Mouse (Mus musculus): ENCODE results near the gene Sec24c.
"Not testable (repeated sequence)": the region's sequence is repeated elsewhere in the genome, so short reads cannot be mapped to it uniquely, and the experiment has no call there.

Gene Sec24c

DNA sequence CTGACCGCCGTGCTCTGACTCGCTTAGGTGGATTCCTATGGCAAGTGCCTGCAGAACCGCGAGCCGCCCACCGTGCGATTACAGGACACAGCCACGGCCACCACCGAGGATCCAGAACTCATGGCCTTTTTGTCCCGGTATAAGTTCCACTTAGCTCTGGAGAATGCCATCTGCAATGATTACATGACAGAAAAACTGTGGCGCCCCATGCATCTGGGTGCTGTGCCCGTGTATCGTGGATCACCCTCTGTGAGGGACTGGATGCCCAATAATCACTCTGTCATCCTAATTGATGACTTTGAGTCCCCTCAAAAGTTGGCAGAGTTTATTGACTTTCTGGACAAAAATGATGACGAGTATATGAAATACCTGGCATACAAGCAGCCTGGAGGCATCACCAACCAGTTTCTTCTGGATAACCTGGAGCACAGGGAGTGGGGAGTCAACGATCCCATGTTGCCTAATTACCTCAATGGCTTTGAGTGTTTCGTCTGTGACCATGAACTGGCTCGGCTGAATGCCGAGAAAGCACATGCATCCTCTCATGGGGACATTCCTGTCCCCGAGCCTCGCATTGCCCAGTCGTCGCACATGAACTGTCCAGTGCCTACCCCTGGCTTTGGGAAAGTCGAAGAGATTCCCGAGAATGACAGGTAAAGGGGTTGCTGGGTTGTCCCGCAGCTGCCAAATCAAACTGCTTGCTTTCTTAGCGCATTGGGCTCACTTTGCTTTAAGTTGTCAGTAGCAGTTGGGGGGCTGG is 21.8 kb downstream of the Sec24c start:
- DNase-seq (ENCODE audit: extremely low read depth, low read depth, low spot score), result no peak

DNA sequence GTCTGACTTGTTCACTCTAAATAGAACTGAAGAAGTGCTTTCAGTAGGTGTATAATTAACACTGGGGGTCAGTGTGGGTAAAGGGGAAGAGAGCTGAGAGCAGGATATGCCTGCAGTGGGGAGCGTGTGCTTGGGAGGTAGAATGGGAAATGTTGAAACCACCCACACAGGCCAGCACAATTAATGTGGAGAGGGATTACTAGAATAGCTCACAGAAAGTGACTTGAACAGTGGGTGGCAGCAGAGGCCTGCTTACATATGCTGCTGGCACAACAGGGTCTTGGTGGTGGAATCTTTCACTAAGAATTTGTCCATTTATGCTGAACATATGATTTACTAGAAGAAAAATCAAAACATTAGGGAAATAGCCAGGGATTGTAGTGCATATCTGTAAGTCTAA is 22.9 kb downstream of the Sec24c start:
- no peak for DNase-seq (ENCODE audit: extremely low read depth, low read depth, low spot score)

- DNase-seq (ENCODE audit: extremely low read depth, low read depth, low spot score), result no peak
Observed at GRCm38 (mm10) chr14:20698515-20698914, 24.4 kb downstream of the Sec24c start.

GRCm38 (mm10) chr14:20700362-20700761 is 26.3 kb downstream of the Sec24c start:
- DNase-seq (ENCODE audit: extremely low read depth, low read depth, low spot score), result no peak

GRCm38 (mm10) chr14:20701554-20701953 is 27.4 kb downstream of the Sec24c start:
- no peak for DNase-seq (ENCODE audit: extremely low read depth, low read depth, low spot score)

DNA sequence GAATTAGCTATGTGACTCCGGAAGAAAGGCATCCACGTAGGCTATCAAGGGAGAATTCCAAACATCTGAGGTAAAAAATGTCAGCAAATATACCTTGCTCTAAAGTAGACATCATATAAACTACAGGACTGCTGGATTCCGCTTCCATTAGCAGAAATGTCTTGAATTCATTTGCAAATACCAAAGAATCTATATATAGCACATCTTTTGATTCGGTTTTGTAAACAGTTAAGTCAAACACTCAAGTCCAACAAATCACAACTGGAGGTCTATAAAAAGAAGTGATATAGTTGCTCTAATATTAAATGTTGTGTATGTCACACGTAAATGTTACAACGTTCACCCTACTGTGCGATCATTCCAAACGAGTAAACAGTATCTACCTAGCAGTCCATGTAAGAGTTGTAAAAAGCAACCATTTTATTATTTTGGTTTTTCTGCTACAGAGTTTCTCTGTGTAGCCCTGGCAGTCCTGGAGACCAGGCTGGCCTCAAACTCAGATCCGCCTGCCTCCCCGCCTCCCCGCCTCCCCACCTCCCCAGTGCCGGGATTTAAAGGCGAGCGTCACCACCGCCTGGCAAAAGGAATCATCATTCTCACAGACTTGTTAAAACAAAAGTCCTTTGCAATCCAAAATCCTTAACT is 28.1 kb downstream of the Sec24c start:
- no peak for DNase-seq (ENCODE audit: extremely low read depth, low read depth, low spot score)

GRCm38 (mm10) chr14:20702741-20703381 is 28.8 kb downstream of the Sec24c start, which contains the start of gene Chchd1:
Gene Chchd1 (plus strand): TSS chr14:20703006.
- no peak for DNase-seq (ENCODE audit: extremely low read depth, low read depth, low spot score)

- DNase-seq (ENCODE audit: extremely low read depth, low read depth, low spot score), result not testable (repeated sequence)
Observed at GRCm38 (mm10) chr14:20703461-20703860, 29.4 kb downstream of the Sec24c start.

DNA sequence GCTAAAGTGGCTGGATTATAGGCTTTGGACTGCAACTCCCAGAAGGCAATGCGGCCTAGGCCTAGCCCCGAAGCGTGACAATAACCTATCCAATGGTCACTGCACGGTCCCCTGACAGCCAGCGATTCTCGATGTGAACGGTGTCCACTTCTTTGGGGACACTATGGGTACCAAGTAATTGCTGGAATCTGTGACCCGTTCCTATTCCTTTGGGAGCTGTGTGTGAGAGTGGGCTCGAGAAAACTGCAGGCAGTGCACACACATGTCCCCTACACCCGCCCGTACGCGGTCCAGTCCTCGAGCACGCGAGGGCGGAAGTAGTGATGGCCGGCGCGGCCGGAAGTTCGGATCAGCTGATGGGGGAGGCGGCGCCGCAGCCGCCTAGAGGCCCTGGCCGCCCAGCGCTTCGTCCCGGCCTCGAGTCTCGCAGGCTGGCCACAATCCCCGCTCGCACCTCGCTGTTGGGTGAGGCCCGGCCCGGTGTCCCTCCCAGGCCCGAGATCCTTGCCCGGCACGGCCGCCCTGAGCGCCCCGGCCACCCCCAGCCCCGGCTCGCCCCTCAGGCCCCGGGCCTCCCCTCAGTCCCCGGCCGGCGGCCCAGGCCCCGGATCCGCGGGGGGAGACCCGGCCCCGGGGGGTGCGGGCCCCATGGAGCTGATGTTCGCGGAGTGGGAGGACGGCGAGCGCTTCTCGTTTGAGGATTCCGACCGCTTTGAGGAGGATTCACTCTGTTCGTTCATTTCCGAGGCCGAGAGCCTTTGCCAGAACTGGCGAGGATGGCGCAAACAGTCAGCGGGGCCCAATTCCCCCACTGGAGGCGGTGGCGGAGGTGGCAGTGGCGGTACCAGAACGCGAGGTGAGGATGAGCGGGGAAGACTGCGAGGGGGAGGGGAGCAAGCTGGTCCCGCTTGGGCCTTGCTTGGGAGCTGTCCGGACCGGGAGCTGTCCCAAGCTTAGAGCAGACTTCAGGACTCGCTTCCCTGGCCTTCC is 33.4 kb downstream of the Sec24c start, which contains the start of gene Zswim8:
Gene Zswim8, plus strand, starts transcription at position 352 of the 990 bp plus-strand sequence.
- DNase-seq (ENCODE audit: extremely low read depth, low read depth, low spot score), result no peak

DNA sequence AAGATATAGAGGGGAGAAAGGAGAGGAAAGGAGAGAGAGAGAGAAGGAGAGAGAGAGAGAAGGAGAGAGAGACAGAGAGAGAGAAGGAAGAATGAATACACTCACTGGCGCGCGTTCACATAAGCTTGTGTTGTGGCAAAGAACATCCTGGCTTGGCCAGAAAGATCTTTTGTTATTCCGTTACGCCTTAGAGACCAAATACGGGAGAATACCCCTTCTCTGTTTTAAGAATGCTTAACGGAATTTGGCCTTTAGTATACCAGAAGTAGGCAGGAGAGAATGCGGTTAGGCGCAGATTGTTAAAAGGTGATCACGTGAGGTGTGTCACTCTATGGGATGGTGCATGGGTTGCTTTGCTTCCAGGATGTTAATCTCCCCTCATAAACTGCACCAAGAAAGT is 34.1 kb downstream of the Sec24c start:
- DNase-seq (ENCODE audit: extremely low read depth, low read depth, low spot score), result no peak

- no peak for DNase-seq (ENCODE audit: extremely low read depth, low read depth, low spot score)
Observed at GRCm38 (mm10) chr14:20713832-20714231, 39.7 kb downstream of the Sec24c start.

GRCm38 (mm10) chr14:20718443-20718842 is 44.3 kb downstream of the Sec24c start:
- DNase-seq (ENCODE audit: extremely low read depth, low read depth, low spot score), result no peak

- no peak for DNase-seq (ENCODE audit: extremely low read depth, low read depth, low spot score)
Observed at GRCm38 (mm10) chr14:20719767-20720166, 45.7 kb downstream of the Sec24c start.

DNA sequence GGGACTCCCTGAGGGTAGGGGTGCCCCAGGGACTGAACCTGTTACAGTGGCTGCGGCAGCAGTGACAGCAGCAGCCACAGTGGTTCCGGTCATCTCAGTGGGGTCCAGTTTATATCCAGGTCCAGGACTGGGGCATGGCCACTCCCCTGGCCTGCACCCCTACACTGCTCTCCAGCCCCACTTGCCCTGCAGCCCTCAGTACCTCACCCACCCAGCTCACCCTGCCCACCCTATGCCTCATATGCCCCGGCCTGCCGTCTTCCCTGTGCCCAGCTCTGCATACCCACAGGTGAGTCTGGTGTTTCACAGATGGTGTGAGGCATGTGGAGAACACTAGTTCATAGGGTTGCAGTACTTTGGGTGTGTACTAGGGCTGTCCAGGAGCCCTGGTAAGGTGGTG is 47.3 kb downstream of the Sec24c start:
- no peak for DNase-seq (ENCODE audit: extremely low read depth, low read depth, low spot score)

DNA sequence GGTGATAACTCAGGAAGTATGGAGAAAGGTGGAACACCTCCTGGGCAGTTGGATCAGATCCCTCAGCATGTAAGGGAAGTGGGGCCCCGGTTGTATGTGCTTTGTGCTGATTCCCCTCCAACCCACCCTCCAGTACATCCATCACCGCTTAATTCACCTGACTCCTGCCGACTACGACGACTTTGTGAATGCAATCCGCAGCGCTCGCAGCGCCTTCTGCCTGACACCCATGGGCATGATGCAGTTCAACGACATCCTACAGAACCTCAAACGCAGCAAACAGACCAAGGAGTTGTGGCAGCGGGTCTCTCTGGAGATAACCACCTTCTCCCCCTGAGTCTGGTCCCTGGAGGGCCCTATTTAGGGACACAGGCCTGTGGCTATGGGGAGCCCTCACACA is 48.9 kb downstream of the Sec24c start:
- no peak for DNase-seq (ENCODE audit: extremely low read depth, low read depth, low spot score)

DNA sequence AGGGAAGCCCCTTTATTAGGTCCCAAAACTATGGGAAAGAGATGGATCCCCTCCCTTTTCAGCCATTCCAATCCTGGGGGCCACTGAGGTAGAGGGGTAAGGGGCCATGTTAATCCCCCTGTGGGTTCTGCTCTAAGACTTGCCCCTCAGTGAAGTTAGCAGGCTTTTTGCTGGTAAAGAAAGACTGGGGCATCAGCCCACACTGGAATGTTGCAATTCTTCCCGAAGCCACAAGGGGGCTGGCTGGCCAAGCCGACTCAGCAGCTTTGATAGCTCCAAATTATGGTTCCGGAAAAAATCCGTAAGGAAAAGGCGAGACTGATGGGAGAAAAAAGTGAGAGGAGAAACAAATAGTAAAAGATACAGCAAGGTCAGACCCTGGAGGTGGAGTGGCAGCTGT is 49.9 kb downstream of the Sec24c start:
- no peak for DNase-seq (ENCODE audit: extremely low read depth, low read depth, low spot score)

DNA sequence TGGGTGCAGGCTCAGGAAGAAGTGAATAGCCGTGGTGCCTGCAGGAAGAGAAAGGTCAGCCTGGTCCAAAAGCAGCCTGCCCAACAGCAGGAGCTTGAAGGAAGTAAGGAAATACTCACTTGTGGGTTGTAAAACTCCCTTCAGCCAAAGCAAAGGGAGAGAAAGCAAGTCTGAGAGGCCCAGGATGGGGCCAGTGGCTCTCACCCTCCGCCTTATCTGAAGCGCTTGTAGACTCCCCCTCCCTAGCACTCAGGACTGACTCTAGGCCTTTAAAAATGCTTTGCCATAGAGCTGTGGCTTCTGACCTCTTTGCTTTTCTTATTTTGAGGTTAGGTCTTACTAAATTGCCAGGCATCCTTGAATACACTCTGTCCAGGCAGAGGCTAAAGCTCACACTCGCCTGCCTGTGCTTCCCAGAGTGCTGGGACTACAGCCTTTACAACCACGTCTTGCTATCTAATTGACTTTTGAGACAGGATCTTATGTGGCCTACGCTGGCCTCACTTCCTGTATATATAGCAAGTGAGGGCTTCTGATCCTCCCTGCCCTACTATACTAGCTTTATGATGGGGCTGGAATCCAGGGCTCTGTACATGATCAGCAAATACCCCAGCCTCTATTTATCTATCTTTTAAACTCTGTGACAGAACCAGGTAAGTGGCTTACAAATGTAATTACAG is 51.7 kb downstream of the Sec24c start:
- no peak for DNase-seq (ENCODE audit: extremely low read depth, low read depth, low spot score)

GRCm38 (mm10) chr14:20729871-20730270 is 55.8 kb downstream of the Sec24c start:
- no peak for DNase-seq (ENCODE audit: extremely low read depth, low read depth, low spot score)

DNA sequence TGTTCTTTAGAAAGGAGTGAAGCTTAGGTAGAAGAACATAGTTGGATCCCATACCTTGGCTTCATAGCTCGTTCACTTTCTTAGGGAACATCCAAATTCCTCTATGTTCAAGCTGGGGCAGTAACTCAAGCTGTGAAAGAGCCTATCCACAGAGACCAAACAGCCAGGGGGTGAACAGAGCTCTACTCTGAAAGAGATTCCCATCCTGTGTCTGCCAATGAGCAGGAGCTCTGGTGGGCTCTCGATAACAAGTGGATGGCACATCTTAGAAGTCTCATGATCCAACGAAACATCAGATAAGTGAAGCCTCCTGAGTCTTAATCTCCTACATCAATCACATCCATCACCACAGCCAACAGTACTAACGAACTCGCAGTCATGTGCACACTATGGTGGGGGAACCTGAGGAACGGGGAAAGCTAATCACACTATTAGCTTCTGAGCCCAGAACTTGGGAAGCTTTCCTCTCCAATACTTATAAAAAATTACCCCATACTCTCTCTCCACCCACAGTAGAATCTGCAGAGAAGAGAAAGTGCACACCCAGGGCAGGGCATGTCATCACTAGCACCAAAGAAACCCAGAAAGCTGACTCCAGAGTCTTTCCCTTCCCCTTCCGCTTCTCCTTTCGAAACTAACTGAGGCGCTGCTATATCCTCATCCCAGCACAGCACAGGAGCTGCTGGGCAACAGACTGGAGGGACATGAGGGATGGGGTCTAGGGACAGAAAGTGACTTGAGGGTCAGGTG is 56.9 kb downstream of the Sec24c start:
- DNase-seq (ENCODE audit: extremely low read depth, low read depth, low spot score), result peak; percentile 33

Data from fat pad, adult 2 months (tissue).